Mouse (Mus musculus): ENCODE results near the gene Mtmr10. TPM values are rescaled to one million over a fixed set of nuclear protein-coding genes. Genes with fewer than 3 reads are reported as not detected.

The Mtmr10 gene
- polyA plus RNA-seq, 1 experiment from 2014 or later = 5.3 TPM

- WGBS = 73% methylated on average over 4 of the region's 4 CpGs
- H3K9me3 ChIP-seq (ENCODE audit: control insufficient read depth, low read length) = no peaks in the 10 kb centered on the region
- H3K36me3 ChIP-seq (ENCODE audit: control insufficient read depth, insufficient read depth, low read length) = peaks cover 14% of the 10 kb centered on the region; the same call in 1 of the 2 replicates
- ATAC-seq (ENCODE audit: low FRiP score, low TSS enrichment) = no peak
- no peak overlapping the region for H3K4me2 ChIP-seq (replicated peaks; ENCODE audit: low read depth)
- TF ChIP-seq CTCF (IDR thresholded peaks at IDR 0.05; ENCODE audit: low read depth) (no peak), EP300 (optimal IDR thresholded peaks at IDR 0.05) (no peak)
- no peaks in the 10 kb centered on the region for H3K27me3 ChIP-seq (ENCODE audit: control insufficient read depth, insufficient read depth, low read length)
- no peak overlapping the region for H3K9ac ChIP-seq (ENCODE audit: low read length)
- H3K4me1 ChIP-seq (replicated peaks; ENCODE audit: control insufficient read depth, insufficient read depth) = no peaks in the 10 kb centered on the region
- no peak for DNase-seq (ENCODE audit: low spot score)
- H3K4me3 ChIP-seq (ENCODE audit: low read depth, low read length) = no peak overlapping the region
- H3K27ac ChIP-seq (replicated peaks) = no peak overlapping the region
These were observed 63.6 kb downstream of the Mtmr10 start for GRCm38 (mm10) chr7:64351087-64351486.

- 66% methylated on average over 14 of the region's 14 CpGs for WGBS
- TF ChIP-seq EP300 (optimal IDR thresholded peaks at IDR 0.05) = no peak
- TF ChIP-seq CTCF (IDR thresholded peaks at IDR 0.05; ENCODE audit: low read depth) = no peak
- DNase-seq (ENCODE audit: low spot score) = no peak
These were observed 66.8 kb downstream of the Mtmr10 start for GRCm38 (mm10) chr7:64354206-64354605.

GRCm38 (mm10) chr7:64356661-64357060 is 69.2 kb downstream of the Mtmr10 start:
- H3K4me1 ChIP-seq (replicated peaks; ENCODE audit: control insufficient read depth, insufficient read depth) = no peaks in the 10 kb centered on the region
- 89% methylated on average over 5 of the region's 5 CpGs for WGBS
- no peak overlapping the region for H3K4me2 ChIP-seq (replicated peaks; ENCODE audit: low read depth)
- no peaks in the 10 kb centered on the region for H3K27me3 ChIP-seq (ENCODE audit: control insufficient read depth, insufficient read depth, low read length)
- no peak overlapping the region for H3K4me3 ChIP-seq (ENCODE audit: low read depth, low read length)
- ATAC-seq (ENCODE audit: low FRiP score, low TSS enrichment) (no peak), DNase-seq (ENCODE audit: low spot score) (no peak)
- TF ChIP-seq EP300 (optimal IDR thresholded peaks at IDR 0.05) = no peak
- TF ChIP-seq CTCF (IDR thresholded peaks at IDR 0.05; ENCODE audit: low read depth) = no peak
- no peaks in the 10 kb centered on the region for H3K9me3 ChIP-seq (ENCODE audit: control insufficient read depth, low read length)
- H3K27ac ChIP-seq (replicated peaks) = no peak overlapping the region
- peaks cover 16% of the 10 kb centered on the region; the same call in 1 of the 2 replicates for H3K36me3 ChIP-seq (ENCODE audit: control insufficient read depth, insufficient read depth, low read length)
- H3K9ac ChIP-seq (ENCODE audit: low read length) = no peak overlapping the region

More at GRCm38 (mm10) chr7:64354206-64354605, 66.8 kb downstream of the Mtmr10 start:
- H3K4me1 ChIP-seq (replicated peaks; ENCODE audit: control insufficient read depth, insufficient read depth) = no peaks in the 10 kb centered on the region
- H3K27me3 ChIP-seq (ENCODE audit: control insufficient read depth, insufficient read depth, low read length) = no peaks in the 10 kb centered on the region
- peaks cover 15% of the 10 kb centered on the region; the same call in 1 of the 2 replicates for H3K36me3 ChIP-seq (ENCODE audit: control insufficient read depth, insufficient read depth, low read length)
- no peak overlapping the region for H3K4me2 ChIP-seq (replicated peaks; ENCODE audit: low read depth)
- ATAC-seq (ENCODE audit: low FRiP score, low TSS enrichment) = no peak
- no peaks in the 10 kb centered on the region for H3K9me3 ChIP-seq (ENCODE audit: control insufficient read depth, low read length)
- H3K4me3 ChIP-seq (ENCODE audit: low read depth, low read length) = no peak overlapping the region
- H3K27ac ChIP-seq (replicated peaks) = no peak overlapping the region
- no peak overlapping the region for H3K9ac ChIP-seq (ENCODE audit: low read length)

- no peak overlapping the region for H3K27ac ChIP-seq (replicated peaks)
- H3K4me2 ChIP-seq (replicated peaks; ENCODE audit: low read depth) = no peak overlapping the region
- no peaks in the 10 kb centered on the region for H3K9me3 ChIP-seq (ENCODE audit: control insufficient read depth, low read length)
- no peaks in the 10 kb centered on the region for H3K27me3 ChIP-seq (ENCODE audit: control insufficient read depth, insufficient read depth, low read length)
- no peak overlapping the region for H3K4me3 ChIP-seq (ENCODE audit: low read depth, low read length)
- TF ChIP-seq CTCF (IDR thresholded peaks at IDR 0.05; ENCODE audit: low read depth) = no peak
- H3K9ac ChIP-seq (ENCODE audit: low read length) = no peak overlapping the region
- no peaks in the 10 kb centered on the region for H3K4me1 ChIP-seq (replicated peaks; ENCODE audit: control insufficient read depth, insufficient read depth)
- 91% methylated on average over 9 of the region's 9 CpGs for WGBS
- DNase-seq (ENCODE audit: low spot score) (no peak), ATAC-seq (ENCODE audit: low FRiP score, low TSS enrichment) (peak; percentile 38; the same call in 1 of the 2 replicates)
- peaks cover 22% of the 10 kb centered on the region; the same call in 1 of the 2 replicates for H3K36me3 ChIP-seq (ENCODE audit: control insufficient read depth, insufficient read depth, low read length)
These were observed 70.0 kb downstream of the Mtmr10 start for GRCm38 (mm10) chr7:64357405-64357804.

GRCm38 (mm10) chr7:64358666-64359065 is 71.2 kb downstream of the Mtmr10 start:
- Histone ChIP-seq H3K9me3 (ENCODE audit: control insufficient read depth, low read length) (no peaks in the 10 kb centered on the region), H3K4me3 (ENCODE audit: low read depth, low read length) (no peak overlapping the region), H3K36me3 (ENCODE audit: control insufficient read depth, insufficient read depth, low read length) (peaks cover 20% of the 10 kb centered on the region; the same call in 1 of the 2 replicates), H3K27me3 (ENCODE audit: control insufficient read depth, insufficient read depth, low read length) (no peaks in the 10 kb centered on the region), H3K27ac (replicated peaks) (no peak overlapping the region), H3K4me2 (replicated peaks; ENCODE audit: low read depth) (no peak overlapping the region), H3K4me1 (replicated peaks; ENCODE audit: control insufficient read depth, insufficient read depth) (no peaks in the 10 kb centered on the region), H3K9ac (ENCODE audit: low read length) (no peak overlapping the region)
- WGBS = 75% methylated on average over 6 of the region's 6 CpGs
- TF ChIP-seq CTCF (IDR thresholded peaks at IDR 0.05; ENCODE audit: low read depth) (no peak), EP300 (optimal IDR thresholded peaks at IDR 0.05) (no peak)
- ATAC-seq (ENCODE audit: low FRiP score, low TSS enrichment) = no peak
- no peak for DNase-seq (ENCODE audit: low spot score)

- H3K27me3 ChIP-seq (ENCODE audit: control insufficient read depth, insufficient read depth, low read length) = no peaks in the 10 kb centered on the region
- peak; percentile 85 for ATAC-seq (ENCODE audit: low FRiP score, low TSS enrichment)
- no peaks in the 10 kb centered on the region for H3K4me1 ChIP-seq (replicated peaks; ENCODE audit: control insufficient read depth, insufficient read depth)
- TF ChIP-seq CTCF (IDR thresholded peaks at IDR 0.05; ENCODE audit: low read depth) = no peak
- TF ChIP-seq EP300 (optimal IDR thresholded peaks at IDR 0.05) = no peak
- H3K4me3 ChIP-seq (ENCODE audit: low read depth, low read length) = no peak overlapping the region
- no peak overlapping the region for H3K4me2 ChIP-seq (replicated peaks; ENCODE audit: low read depth)
- no peaks in the 10 kb centered on the region for H3K9me3 ChIP-seq (ENCODE audit: control insufficient read depth, low read length)
- peaks cover 23% of the 10 kb centered on the region for H3K36me3 ChIP-seq (ENCODE audit: control insufficient read depth, insufficient read depth, low read length)
- 72% methylated on average over 20 of the region's 20 CpGs for WGBS
- H3K9ac ChIP-seq (ENCODE audit: low read length) = no peak overlapping the region
- H3K27ac ChIP-seq (replicated peaks) = 0 out of 2 replicates have a peak overlapping the region, but pooled peaks have one; percentile 8
- DNase-seq (ENCODE audit: low spot score) = peak; percentile 44
These were observed 72.6 kb downstream of the Mtmr10 start for GRCm38 (mm10) chr7:64359943-64360585.

All from stomach, postnatal 0 days (tissue).